Mouse (Mus musculus) cerebellum, adult 9-10 months (tissue): Measurements from ENCODE around the gene 4931406P16Rik.
A peak's percentile ranks its signal among the peaks of the same experiment; 100 is the strongest.
"Not testable (repeated sequence)": the region's sequence is repeated elsewhere in the genome, so short reads cannot be mapped to it uniquely, and the experiment has no call there.

Source experiments
- DNase-seq: peaks from one replicate; pipeline ENCODE4 v3.0.0; 2022

The 4931406P16Rik gene

GRCm38 (mm10) chr7:34313443-34313875 lies at the start of gene 4931406P16Rik:
4931406P16Rik (minus strand) TSS chr7:34313551.
- DNase-seq, result peak; percentile 86

- peak; percentile 43 for DNase-seq
Observed at GRCm38 (mm10) chr7:34355629-34356028, 42.3 kb upstream of the 4931406P16Rik start.

GRCm38 (mm10) chr7:34351997-34352396 lies 38.6 kb upstream of the 4931406P16Rik start:
- no peak for DNase-seq

- DNase-seq, result no peak
Observed at GRCm38 (mm10) chr7:34350166-34350565, 36.8 kb upstream of the 4931406P16Rik start.

GRCm38 (mm10) chr7:34348011-34348410 lies 34.7 kb upstream of the 4931406P16Rik start:
- DNase-seq, result no peak

- no peak for DNase-seq
Observed at GRCm38 (mm10) chr7:34347041-34347440, 33.7 kb upstream of the 4931406P16Rik start.

GRCm38 (mm10) chr7:34346505-34346904 lies 33.2 kb upstream of the 4931406P16Rik start:
- no peak for DNase-seq

GRCm38 (mm10) chr7:34342040-34342793 lies 28.9 kb upstream of the 4931406P16Rik start:
- DNase-seq, result no peak

- no peak for DNase-seq
Observed at GRCm38 (mm10) chr7:34340841-34341240, 27.5 kb upstream of the 4931406P16Rik start.

GRCm38 (mm10) chr7:34339164-34339489 lies 25.8 kb upstream of the 4931406P16Rik start:
- no peak for DNase-seq

- DNase-seq, result no peak
Observed at GRCm38 (mm10) chr7:34338445-34339163, 25.3 kb upstream of the 4931406P16Rik start.

- no peak for DNase-seq
Observed at GRCm38 (mm10) chr7:34337268-34337667, 23.9 kb upstream of the 4931406P16Rik start.

GRCm38 (mm10) chr7:34336545-34336944 lies 23.2 kb upstream of the 4931406P16Rik start:
- not testable (repeated sequence) for DNase-seq

GRCm38 (mm10) chr7:34327493-34327892 lies 14.1 kb upstream of the 4931406P16Rik start:
- DNase-seq, result no peak

- DNase-seq, result no peak
Observed at GRCm38 (mm10) chr7:34324857-34325256, 11.5 kb upstream of the 4931406P16Rik start.

- DNase-seq, result no peak
Observed at GRCm38 (mm10) chr7:34324005-34324404, 10.7 kb upstream of the 4931406P16Rik start.

- no peak for DNase-seq
Observed at GRCm38 (mm10) chr7:34323351-34323750, 10.0 kb upstream of the 4931406P16Rik start.

- DNase-seq, result no peak
Observed at GRCm38 (mm10) chr7:34321958-34322357, 8.6 kb upstream of the 4931406P16Rik start.

GRCm38 (mm10) chr7:34321119-34321518 lies 7.8 kb upstream of the 4931406P16Rik start:
- no peak for DNase-seq

- peak; percentile 36 for DNase-seq
Observed at GRCm38 (mm10) chr7:34319957-34320356, 6.6 kb upstream of the 4931406P16Rik start.

GRCm38 (mm10) chr7:34319123-34319522 lies 5.8 kb upstream of the 4931406P16Rik start:
- no peak for DNase-seq

- no peak for DNase-seq
Observed at GRCm38 (mm10) chr7:34317901-34318476, 4.6 kb upstream of the 4931406P16Rik start.

- DNase-seq, result peak; percentile 42
Observed at GRCm38 (mm10) chr7:34312786-34313442, 437 bp downstream of the 4931406P16Rik start.
